11 mouse cellular contexts compared by ENCODE assay signal in genomic region chr5:140128414-140128981, GRCm38 (mm10).
DNase-seq lines count a peak whose midpoint lies in the region; ATAC-seq lines count a peak whose summit lies in the region.
"Had no signal": no experiment of that assay in that cellular context is flagged by ENCODE, and none has a peak within 500 bp of the region (broad histone marks: within the 10 kb centered on the region; RNA-seq: fewer than 3 reads in every experiment).

No protein-coding gene starts in this region.

- H3K4me3 ChIP-seq in forebrain, embryonic 10.5 days: no peak overlapping the region
- no peak overlapping the region for H3K4me3 ChIP-seq in forebrain, embryonic 16.5 days (replicated peaks; ENCODE audit: low read length)
- no peak overlapping the region for H3K4me3 ChIP-seq in midbrain, embryonic 13.5 days (replicated peaks)
- no peak overlapping the region for H3K4me3 ChIP-seq in midbrain, embryonic 10.5 days
- H3K4me3 ChIP-seq in limb, embryonic 11.5 days (ENCODE audit: low read depth, low read length): no peak overlapping the region

- ATAC-seq in forebrain, embryonic 16.5 days: no peak
- ATAC-seq in midbrain, embryonic 13.5 days: no peak
- ATAC-seq in limb, embryonic 11.5 days (ENCODE audit: insufficient number of reproducible peaks, low FRiP score, low TSS enrichment, low read depth): peak; percentile 65
- ATAC-seq in monocyte, adult 5-6 weeks (replicated peaks; ENCODE audit: insufficient number of reproducible peaks, low FRiP score, low TSS enrichment, poor library complexity, severe bottlenecking): no peak

- H3K4me1 ChIP-seq in forebrain, embryonic 10.5 days: peaks cover 23% of the 10 kb centered on the region
- H3K4me1 ChIP-seq in forebrain, embryonic 16.5 days (replicated peaks; ENCODE audit: control insufficient read depth, insufficient read depth, low read length): peaks cover 14% of the 10 kb centered on the region; the same call in 1 of the 2 replicates
- H3K4me1 ChIP-seq in midbrain, embryonic 13.5 days (replicated peaks): peaks cover 15% of the 10 kb centered on the region
- H3K4me1 ChIP-seq in midbrain, embryonic 10.5 days: peaks cover 6% of the 10 kb centered on the region; the same call in 1 of the 2 replicates
- peaks cover 30% of the 10 kb centered on the region for H3K4me1 ChIP-seq in limb, embryonic 11.5 days (ENCODE audit: control insufficient read depth, insufficient read depth, low read length)

- DNase-seq in forebrain, embryonic 10.5 days (ENCODE audit: extremely low spot score, low spot score): peak; percentile 24
- DNase-seq in midbrain, embryonic 10.5 days (ENCODE audit: low spot score): no peak
- DNase-seq in limb, embryonic 11.5 days (ENCODE audit: low spot score): peak; percentile 79
- DNase-seq in right cerebral cortex, postnatal 10 days (ENCODE audit: low spot score in 2 of 2): no peak
- DNase-seq in lung, postnatal 4 days: no peak
- DNase-seq: heart, postnatal 14 days; lung, postnatal 36 days; thymus, adult 18-20 months had no signal

- H3K27me3 ChIP-seq in forebrain, embryonic 10.5 days (ENCODE audit: poor library complexity, severe bottlenecking): peaks cover 53% of the 10 kb centered on the region; the same call in 1 of the 2 replicates
- no peaks in the 10 kb centered on the region for H3K27me3 ChIP-seq in forebrain, embryonic 16.5 days (replicated peaks; ENCODE audit: control insufficient read depth, insufficient read depth, low read length)
- no peaks in the 10 kb centered on the region for H3K27me3 ChIP-seq in midbrain, embryonic 13.5 days
- no peaks in the 10 kb centered on the region for H3K27me3 ChIP-seq in midbrain, embryonic 10.5 days (ENCODE audit: low read depth, poor library complexity, severe bottlenecking)
- no peaks in the 10 kb centered on the region for H3K27me3 ChIP-seq in limb, embryonic 11.5 days (ENCODE audit: control insufficient read depth, insufficient read depth, low read length)

- no peak overlapping the region for H3K4me2 ChIP-seq in forebrain, embryonic 16.5 days (ENCODE audit: low read length)
- H3K4me2 ChIP-seq in midbrain, embryonic 13.5 days (replicated peaks): no peak overlapping the region
- peak overlapping the region; percentile 0; the same call in 1 of the 2 replicates for H3K4me2 ChIP-seq in limb, embryonic 11.5 days (ENCODE audit: low read depth, severe bottlenecking)

- H3K9me3 ChIP-seq in forebrain, embryonic 10.5 days: no peaks in the 10 kb centered on the region
- H3K9me3 ChIP-seq in forebrain, embryonic 16.5 days (ENCODE audit: control insufficient read depth, low read length): no peaks in the 10 kb centered on the region
- no peaks in the 10 kb centered on the region for H3K9me3 ChIP-seq in midbrain, embryonic 13.5 days
- no peaks in the 10 kb centered on the region for H3K9me3 ChIP-seq in midbrain, embryonic 10.5 days (replicated peaks)
- H3K9me3 ChIP-seq in limb, embryonic 11.5 days (ENCODE audit: control insufficient read depth, low read length): no peaks in the 10 kb centered on the region

- H3K27ac ChIP-seq in forebrain, embryonic 10.5 days: peak overlapping the region; percentile 65
- H3K27ac ChIP-seq in forebrain, embryonic 16.5 days (ENCODE audit: low read length): no peak overlapping the region
- peak overlapping the region; percentile 27; the same call in 1 of the 2 replicates for H3K27ac ChIP-seq in midbrain, embryonic 13.5 days
- no peak overlapping the region for H3K27ac ChIP-seq in midbrain, embryonic 10.5 days (replicated peaks)
- H3K27ac ChIP-seq in limb, embryonic 11.5 days (replicated peaks; ENCODE audit: low read depth, low read length): peak overlapping the region; percentile 92

- no peak overlapping the region for H3K9ac ChIP-seq in forebrain, embryonic 16.5 days (replicated peaks; ENCODE audit: low read depth, low read length)
- no peak overlapping the region for H3K9ac ChIP-seq in midbrain, embryonic 13.5 days (replicated peaks)
- H3K9ac ChIP-seq in limb, embryonic 11.5 days (ENCODE audit: low read length): peak overlapping the region; percentile 1; the same call in 1 of the 2 replicates

- 34% methylated on average over 9 of the region's 9 CpGs for WGBS in forebrain, embryonic 10.5 days
- 10% methylated on average over 9 of the region's 9 CpGs for WGBS in forebrain, embryonic 16.5 days
- 51% methylated on average over 9 of the region's 9 CpGs for WGBS in midbrain, embryonic 13.5 days
- WGBS in midbrain, embryonic 10.5 days: 79% methylated on average over 9 of the region's 9 CpGs
- WGBS in limb, embryonic 11.5 days: 7% methylated on average over 9 of the region's 9 CpGs

- H3K36me3 ChIP-seq in forebrain, embryonic 10.5 days (replicated peaks): peaks cover 18% of the 10 kb centered on the region
- no peaks in the 10 kb centered on the region for H3K36me3 ChIP-seq in forebrain, embryonic 16.5 days (ENCODE audit: control insufficient read depth, insufficient read depth)
- H3K36me3 ChIP-seq in midbrain, embryonic 13.5 days: no peaks in the 10 kb centered on the region
- H3K36me3 ChIP-seq in midbrain, embryonic 10.5 days: 0 out of 2 replicates have a peak, but pooled peaks cover 19% of the 10 kb centered on the region
- peaks cover 2% of the 10 kb centered on the region; the same call in 1 of the 2 replicates for H3K36me3 ChIP-seq in limb, embryonic 11.5 days (ENCODE audit: control insufficient read depth, insufficient read depth, low read length)

Comparison
In these comparisons a context has a peak if more than half of its experiments do, and no peak if none do; other contexts are left out.
1. H3K27ac ChIP-seq: peak in forebrain, embryonic 10.5 days (single experiment), midbrain, embryonic 13.5 days (single experiment) and limb, embryonic 11.5 days (single experiment); none in forebrain, embryonic 16.5 days (single experiment) and midbrain, embryonic 10.5 days (single experiment).
2. DNase-seq: peak in forebrain, embryonic 10.5 days (single experiment) and limb, embryonic 11.5 days (single experiment); none in midbrain, embryonic 10.5 days (single experiment), right cerebral cortex, postnatal 10 days (0 of 2) and lung, postnatal 4 days (0 of 2).